Mouse (Mus musculus) lung, postnatal 0 days (tissue): ENCODE data around the gene Tle3. TPM values are rescaled to one million over a fixed set of nuclear protein-coding genes. Genes with fewer than 3 reads are reported as not detected.

Source experiments
- ATAC-seq: fragments of 200-750 bp; cut with Nextera tagmentation; 2 replicates; pipeline ENCODE4 v1.8.0; 2017; ENCODE audit warnings: moderate library complexity
- DNase-seq: peaks from one replicate; pipeline ENCODE4 v3.0.0-alpha.2; 2016; ENCODE audit warnings: low spot score
- H3K27ac ChIP-seq: fragments of 300-500 bp; sonication (generic); 2 replicates; pipeline ENCODE4 v1.5.1; 2014; ENCODE audit warnings: antibody characterized with exemption, mild to moderate bottlenecking, low read length, mixed read lengths
- H3K27me3 ChIP-seq: fragments of 300-500 bp; sonication (generic); replicated peaks from 2 replicates; pipeline ENCODE4 v1.6.1; 2014; ENCODE audit warnings: low read length, mixed read lengths; ENCODE audit not compliant: insufficient read depth
- H3K36me3 ChIP-seq: fragments of 300-500 bp; sonication (generic); 2 replicates; pipeline ENCODE4 v1.6.1; 2014; ENCODE audit warnings: low read length, mixed read lengths; ENCODE audit not compliant: insufficient read depth
- H3K4me1 ChIP-seq: fragments of 300-500 bp; sonication (generic); 2 replicates; pipeline ENCODE4 v1.6.1; 2014; ENCODE audit warnings: antibody characterized with exemption, low read depth, low read length, mixed read lengths; ENCODE audit not compliant: insufficient read depth
- H3K4me2 ChIP-seq: fragments of 300-500 bp; sonication (generic); replicated peaks from 2 replicates; pipeline ENCODE4 v1.6.1; 2014; ENCODE audit warnings: low read depth, mild to moderate bottlenecking, low read length, moderate library complexity, mixed read lengths
- H3K4me3 ChIP-seq: fragments of 300-500 bp; sonication (generic); 2 replicates; pipeline ENCODE4 v1.5.1; 2014; ENCODE audit warnings: low read depth, low read length
- H3K9ac ChIP-seq: fragments of 300-500 bp; sonication (generic); replicated peaks from 2 replicates; pipeline ENCODE4 v1.6.1; 2014; ENCODE audit warnings: low read depth, mild to moderate bottlenecking
- H3K9me3 ChIP-seq: fragments of 300-500 bp; sonication (generic); 2 replicates; pipeline ENCODE4 v1.6.1; 2016; ENCODE audit warnings: low read length, mixed read lengths
- CTCF ChIP-seq: IDR thresholded peaks from 2 replicates; pipeline ENCODE4 v1.5.1; 2016; ENCODE audit warnings: antibody characterized with exemption, mild to moderate bottlenecking
- EP300 ChIP-seq: IDR thresholded peaks from 2 replicates; pipeline ENCODE4 v1.6.1; 2016; ENCODE audit warnings: antibody characterized with exemption, mild to moderate bottlenecking, control low read depth
- WGBS: fragments of 180-500 bp; shearing (Covaris S2); extraction: QIAGEN DNeasy Blood & Tissue Kit; methylation state at CpG from one replicate; pipeline ENCODE4 v1.1.7; 2014; 5-methylcytosine and 5-hydroxymethylcytosine counted together
- polyA plus RNA-seq: library from polyadenylated mRNA; unstranded; fragments of >200 nt; fragmentation: Nextera tagmentation; extraction: Ambion mirVana; gene quantifications from 2 replicates; pipeline ENCODE4 v1.2.1, GENCODE M21; 2015

Tle3 gene
- polyA plus RNA-seq, 1 experiment from 2014 or later = 16.2 TPM

DNA sequence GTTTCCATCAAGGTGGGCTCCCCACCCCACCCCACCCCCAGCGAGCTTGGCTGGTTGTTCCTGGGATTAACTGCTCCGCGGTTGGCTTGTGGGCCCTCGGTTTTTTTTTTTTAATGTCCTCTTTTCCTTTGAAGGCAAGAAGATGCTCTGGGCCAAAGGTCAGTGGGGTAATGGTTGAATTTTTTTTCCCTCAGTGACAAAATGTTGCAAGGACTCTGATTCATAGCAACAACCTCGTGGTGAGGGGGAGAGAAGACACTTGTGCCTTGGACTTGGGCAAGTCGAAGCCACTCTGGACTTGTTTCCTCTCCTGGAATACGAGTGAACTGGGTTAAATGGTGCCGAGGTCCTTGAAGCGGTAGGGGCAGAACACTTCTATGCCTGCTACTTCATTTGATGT, 34.5 kb upstream of the Tle3 start:
- Histone ChIP-seq H3K9ac (no peak overlapping the region), H3K9me3 (no peaks in the 10 kb centered on the region), H3K4me1 (peaks cover 3% of the 10 kb centered on the region; the same call in 1 of the 2 replicates), H3K27ac (no peak overlapping the region), H3K27me3 (peaks cover 34% of the 10 kb centered on the region; the same call in 1 of the 2 replicates), H3K36me3 (no peaks in the 10 kb centered on the region), H3K4me2 (no peak overlapping the region), H3K4me3 (no peak overlapping the region)
- ATAC-seq = peak; percentile 23; the same call in 1 of the 2 replicates
- peak; percentile 81 for DNase-seq
- WGBS = 18% methylated on average over 9 of the region's 9 CpGs
- TF ChIP-seq EP300 = peak; percentile 37; the same call in 1 of the 2 replicates
- TF ChIP-seq CTCF = no peak

DNA sequence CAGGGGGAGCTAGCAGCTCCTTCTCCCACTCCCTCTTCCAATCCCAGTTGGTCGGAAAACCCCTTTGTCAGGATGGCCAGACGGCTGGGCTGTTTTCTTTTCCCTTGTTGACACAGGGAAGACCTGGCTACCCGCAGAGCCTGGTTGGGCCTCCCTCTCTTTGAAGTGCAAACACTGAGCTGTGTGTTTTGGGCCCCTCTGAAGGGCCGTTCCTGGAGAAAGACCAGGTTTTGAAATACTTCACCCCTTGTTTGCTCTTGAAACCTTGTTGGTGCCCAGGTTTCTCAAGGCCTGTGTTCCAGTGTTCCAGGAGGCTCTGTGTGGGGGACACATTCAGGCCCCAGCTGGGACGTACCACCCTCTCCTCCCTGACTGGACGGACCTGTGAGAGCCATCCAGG, 32.9 kb upstream of the Tle3 start:
- ATAC-seq (peak; percentile 53), DNase-seq (peak; percentile 75)
- Histone ChIP-seq H3K4me1 (peaks cover 5% of the 10 kb centered on the region; the same call in 1 of the 2 replicates), H3K27ac (no peak overlapping the region), H3K4me2 (no peak overlapping the region), H3K4me3 (no peak overlapping the region), H3K36me3 (no peaks in the 10 kb centered on the region), H3K27me3 (peaks cover 36% of the 10 kb centered on the region; the same call in 1 of the 2 replicates), H3K9ac (no peak overlapping the region), H3K9me3 (no peaks in the 10 kb centered on the region)
- WGBS = 32% methylated on average over 6 of the region's 6 CpGs
- TF ChIP-seq EP300 = peak; percentile 62
- no peak for TF ChIP-seq CTCF

GRCm38 (mm10) chr9:61340333-61340732, 31.8 kb upstream of the Tle3 start:
- 78% methylated on average over 2 of the region's 2 CpGs for WGBS

GRCm38 (mm10) chr9:61342297-61342696, 29.9 kb upstream of the Tle3 start:
- no peak for DNase-seq
- Histone ChIP-seq H3K27ac (no peak overlapping the region), H3K4me3 (no peak overlapping the region), H3K36me3 (no peaks in the 10 kb centered on the region), H3K27me3 (peaks cover 29% of the 10 kb centered on the region; the same call in 1 of the 2 replicates), H3K4me1 (peaks cover 5% of the 10 kb centered on the region; the same call in 1 of the 2 replicates), H3K9ac (no peak overlapping the region), H3K9me3 (no peaks in the 10 kb centered on the region), H3K4me2 (no peak overlapping the region)
- 82% methylated on average over 6 of the region's 6 CpGs for WGBS
- ATAC-seq = no peak
- TF ChIP-seq CTCF (no peak), EP300 (no peak)

More at GRCm38 (mm10) chr9:61340333-61340732, 31.8 kb upstream of the Tle3 start:
- Histone ChIP-seq H3K4me2 (no peak overlapping the region), H3K4me1 (peaks cover 5% of the 10 kb centered on the region; the same call in 1 of the 2 replicates), H3K27ac (no peak overlapping the region), H3K36me3 (no peaks in the 10 kb centered on the region), H3K4me3 (no peak overlapping the region), H3K27me3 (peaks cover 39% of the 10 kb centered on the region; the same call in 1 of the 2 replicates), H3K9me3 (no peaks in the 10 kb centered on the region), H3K9ac (no peak overlapping the region)
- TF ChIP-seq EP300 (no peak), CTCF (no peak)
- ATAC-seq (no peak), DNase-seq (no peak)

GRCm38 (mm10) chr9:61344684-61345083, 27.5 kb upstream of the Tle3 start:
- no peak for DNase-seq
- peaks cover 33% of the 10 kb centered on the region; the same call in 1 of the 2 replicates for H3K27me3 ChIP-seq
- TF ChIP-seq EP300 = no peak
- peaks cover 3% of the 10 kb centered on the region; the same call in 1 of the 2 replicates for H3K4me1 ChIP-seq
- H3K4me2 ChIP-seq = no peak overlapping the region
- H3K4me3 ChIP-seq = no peak overlapping the region
- H3K36me3 ChIP-seq = no peaks in the 10 kb centered on the region
- ATAC-seq = no peak
- H3K9ac ChIP-seq = no peak overlapping the region
- 66% methylated on average over 6 of the region's 6 CpGs for WGBS
- H3K27ac ChIP-seq = no peak overlapping the region
- H3K9me3 ChIP-seq = no peaks in the 10 kb centered on the region

- Histone ChIP-seq H3K36me3 (no peaks in the 10 kb centered on the region), H3K9ac (no peak overlapping the region), H3K27me3 (peaks cover 25% of the 10 kb centered on the region; the same call in 1 of the 2 replicates), H3K4me3 (no peak overlapping the region), H3K27ac (no peak overlapping the region), H3K4me1 (peaks cover 11% of the 10 kb centered on the region; the same call in 1 of the 2 replicates), H3K9me3 (no peaks in the 10 kb centered on the region), H3K4me2 (no peak overlapping the region)
- 36% methylated on average over 7 of the region's 7 CpGs for WGBS
- ATAC-seq = no peak
- TF ChIP-seq EP300 (no peak), CTCF (no peak)
- DNase-seq = no peak
These were observed 25.2 kb upstream of the Tle3 start for GRCm38 (mm10) chr9:61347011-61347410.
